Mouse (Mus musculus): ENCODE results near the gene Usp25. TPM values are rescaled to one million over a fixed set of nuclear protein-coding genes. Genes with fewer than 3 reads are reported as not detected.

Gene Usp25
- total RNA-seq (2014; fragmentation: Nextera tagmentation) (51.3 and 67.2 TPM in 2 replicates), total RNA-seq (2017) (82.0 and 86.3 TPM in 2 replicates)

GRCm38 (mm10) chr16:77013427-77014320, at the start of gene Usp25:
Usp25 (plus strand) TSS chr16:77013706.
- ATAC-seq (replicated peaks; ENCODE audit: poor library complexity, severe bottlenecking): peak; percentile 82

GRCm38 (mm10) chr16:76967593-76968275, 45.8 kb upstream of the Usp25 start:
- ATAC-seq (replicated peaks; ENCODE audit: poor library complexity, severe bottlenecking): no peak

GRCm38 (mm10) chr16:76971211-76971610, 42.3 kb upstream of the Usp25 start:
- ATAC-seq (replicated peaks; ENCODE audit: poor library complexity, severe bottlenecking): no peak

- peak; percentile 77 for ATAC-seq (replicated peaks; ENCODE audit: poor library complexity, severe bottlenecking)
Observed at GRCm38 (mm10) chr16:76976787-76977430, 36.6 kb upstream of the Usp25 start.

- ATAC-seq (replicated peaks; ENCODE audit: poor library complexity, severe bottlenecking): no peak
Observed at GRCm38 (mm10) chr16:76983696-76984095, 29.8 kb upstream of the Usp25 start.

GRCm38 (mm10) chr16:76987711-76988110, 25.8 kb upstream of the Usp25 start:
- no peak for ATAC-seq (replicated peaks; ENCODE audit: poor library complexity, severe bottlenecking)

GRCm38 (mm10) chr16:77003900-77004299, 9.6 kb upstream of the Usp25 start:
- no peak for ATAC-seq (replicated peaks; ENCODE audit: poor library complexity, severe bottlenecking)

GRCm38 (mm10) chr16:77009173-77009572, 4.3 kb upstream of the Usp25 start:
- ATAC-seq (replicated peaks; ENCODE audit: poor library complexity, severe bottlenecking): peak; percentile 18

GRCm38 (mm10) chr16:77014321-77015211, 1.1 kb downstream of the Usp25 start:
- no peak for ATAC-seq (replicated peaks; ENCODE audit: poor library complexity, severe bottlenecking)

- ATAC-seq (replicated peaks; ENCODE audit: poor library complexity, severe bottlenecking): peak; percentile 49
Observed at GRCm38 (mm10) chr16:77015380-77016346, 2.2 kb downstream of the Usp25 start.

GRCm38 (mm10) chr16:77017931-77018330, 4.4 kb downstream of the Usp25 start:
- no peak for ATAC-seq (replicated peaks; ENCODE audit: poor library complexity, severe bottlenecking)

- peak; percentile 23; the same call in 1 of the 2 replicates for ATAC-seq (replicated peaks; ENCODE audit: poor library complexity, severe bottlenecking)
Observed at GRCm38 (mm10) chr16:77020190-77020589, 6.7 kb downstream of the Usp25 start.

- ATAC-seq (replicated peaks; ENCODE audit: poor library complexity, severe bottlenecking): peak; percentile 17; the same call in 1 of the 2 replicates
Observed at GRCm38 (mm10) chr16:77023627-77024379, 10.3 kb downstream of the Usp25 start.

GRCm38 (mm10) chr16:77026099-77026498, 12.6 kb downstream of the Usp25 start:
- ATAC-seq (replicated peaks; ENCODE audit: poor library complexity, severe bottlenecking): no peak

GRCm38 (mm10) chr16:77026933-77027332, 13.4 kb downstream of the Usp25 start:
- ATAC-seq (replicated peaks; ENCODE audit: poor library complexity, severe bottlenecking): no peak

- ATAC-seq (replicated peaks; ENCODE audit: poor library complexity, severe bottlenecking): 0 out of 2 replicates have a peak, but pooled peaks have one; percentile 3
Observed at GRCm38 (mm10) chr16:77027976-77028686, 14.6 kb downstream of the Usp25 start.
